Mouse (Mus musculus) midbrain, embryonic 13.5 days (tissue): Measurements from ENCODE around the gene Apoh. TPM values are rescaled to one million over a fixed set of nuclear protein-coding genes. Genes with fewer than 3 reads are reported as not detected.

Experiments
- ATAC-seq: fragments of 200-750 bp; cut with Nextera tagmentation; 2 replicates; pipeline ENCODE4 v1.8.0; 2017; ENCODE audit warnings: mild to moderate bottlenecking, moderate TSS enrichment, moderate library complexity
- H3K27ac ChIP-seq: fragments of 300-500 bp; sonication (generic); 2 replicates; pipeline ENCODE4 v1.5.1; 2015; ENCODE audit warnings: inconsistent platforms, mild to moderate bottlenecking, moderate library complexity
- H3K27me3 ChIP-seq: fragments of 300-500 bp; sonication (generic); 2 replicates; pipeline ENCODE4 v1.6.1; 2015; ENCODE audit warnings: mild to moderate bottlenecking, inconsistent platforms
- H3K36me3 ChIP-seq: fragments of 300-500 bp; sonication (generic); 2 replicates; pipeline ENCODE4 v1.6.1; 2015; ENCODE audit warnings: mild to moderate bottlenecking, inconsistent platforms
- H3K4me1 ChIP-seq: fragments of 300-500 bp; sonication (generic); replicated peaks from 2 replicates; pipeline ENCODE4 v1.6.1; 2015; ENCODE audit warnings: inconsistent platforms
- H3K4me2 ChIP-seq: fragments of 300-500 bp; sonication (generic); replicated peaks from 2 replicates; pipeline ENCODE4 v1.6.1; 2015; ENCODE audit warnings: moderate library complexity, mild to moderate bottlenecking, inconsistent platforms
- H3K4me3 ChIP-seq: fragments of 300-500 bp; sonication (generic); replicated peaks from 2 replicates; pipeline ENCODE4 v1.5.1; 2015; ENCODE audit warnings: mild to moderate bottlenecking, inconsistent platforms
- H3K9ac ChIP-seq: fragments of 300-500 bp; sonication (generic); replicated peaks from 2 replicates; pipeline ENCODE4 v1.6.1; 2015; ENCODE audit warnings: mild to moderate bottlenecking, inconsistent platforms
- H3K9me3 ChIP-seq: fragments of 300-500 bp; sonication (generic); 2 replicates; pipeline ENCODE4 v1.6.1; 2016; ENCODE audit warnings: mild to moderate bottlenecking, inconsistent platforms
- WGBS: fragments of 180-500 bp; shearing (Covaris S2); methylation state at CpG from one replicate; pipeline ENCODE4 v1.1.7; 2015; 5-methylcytosine and 5-hydroxymethylcytosine counted together
- polyA plus RNA-seq: library from polyadenylated mRNA; unstranded; fragments of >200 nt; fragmentation: Nextera tagmentation; extraction: Ambion mirVana; gene quantifications from 2 replicates; pipeline ENCODE4 v1.2.1, GENCODE M21; 2015

Apoh gene
- polyA plus RNA-seq, 1 experiment from 2014 or later = 0.13 TPM

- 89% methylated on average over 7 of the region's 7 CpGs for WGBS
Observed at GRCm38 (mm10) chr11:108396076-108396829, 53.1 kb downstream of the Apoh start.

DNA sequence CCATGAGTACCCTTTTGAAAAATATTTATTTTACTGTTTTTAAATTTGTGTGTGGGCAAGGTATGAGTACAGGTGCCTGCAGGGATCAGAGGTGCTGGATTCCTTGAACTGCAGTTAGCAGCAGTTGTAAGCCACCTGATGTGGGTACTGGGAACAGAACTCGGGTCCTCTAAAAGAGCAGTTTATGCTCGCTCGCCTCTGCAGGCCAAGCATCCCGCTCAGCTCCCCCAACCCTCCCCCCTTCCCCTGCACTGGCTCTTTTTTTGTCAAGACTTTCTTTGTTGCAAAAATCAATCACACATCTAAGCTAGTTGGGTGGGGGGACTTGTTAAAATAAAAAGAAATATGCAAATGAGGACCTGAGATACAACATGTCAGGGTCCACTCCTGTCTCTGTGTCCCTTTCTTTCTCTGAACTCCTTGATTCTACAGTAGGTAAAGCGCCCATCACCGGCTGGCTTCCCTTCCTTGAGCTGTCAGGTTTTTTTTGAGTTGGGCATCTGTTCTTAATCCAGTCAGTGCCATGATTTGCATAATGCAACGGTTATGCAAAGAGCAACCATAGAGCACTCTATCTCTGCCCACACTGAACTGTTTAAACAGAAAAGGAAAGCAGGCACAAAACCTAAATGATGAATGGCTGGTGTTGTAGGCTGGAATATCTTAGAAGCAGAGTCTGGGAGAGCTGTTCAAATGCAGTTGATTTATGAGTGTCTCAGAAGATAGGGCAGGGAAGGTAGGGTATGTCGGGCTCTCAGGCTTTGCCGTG lies 66.9 kb downstream of the Apoh start:
- Histone ChIP-seq H3K4me1 (peaks cover 7% of the 10 kb centered on the region; the same call in 1 of the 2 replicates), H3K36me3 (no peaks in the 10 kb centered on the region), H3K27me3 (no peaks in the 10 kb centered on the region), H3K4me3 (no peak overlapping the region), H3K9me3 (no peaks in the 10 kb centered on the region), H3K27ac (no peak overlapping the region), H3K9ac (no peak overlapping the region), H3K4me2 (no peak overlapping the region)
- ATAC-seq = peak; percentile 56; the same call in 1 of the 2 replicates
- WGBS = 52% methylated on average over 8 of the region's 9 CpGs

More at GRCm38 (mm10) chr11:108396076-108396829, 53.1 kb downstream of the Apoh start:
- Histone ChIP-seq H3K4me1 (no peaks in the 10 kb centered on the region), H3K4me3 (no peak overlapping the region), H3K27ac (no peak overlapping the region), H3K27me3 (no peaks in the 10 kb centered on the region), H3K9ac (no peak overlapping the region), H3K36me3 (no peaks in the 10 kb centered on the region), H3K9me3 (no peaks in the 10 kb centered on the region), H3K4me2 (no peak overlapping the region)
- ATAC-seq = no peak

DNA sequence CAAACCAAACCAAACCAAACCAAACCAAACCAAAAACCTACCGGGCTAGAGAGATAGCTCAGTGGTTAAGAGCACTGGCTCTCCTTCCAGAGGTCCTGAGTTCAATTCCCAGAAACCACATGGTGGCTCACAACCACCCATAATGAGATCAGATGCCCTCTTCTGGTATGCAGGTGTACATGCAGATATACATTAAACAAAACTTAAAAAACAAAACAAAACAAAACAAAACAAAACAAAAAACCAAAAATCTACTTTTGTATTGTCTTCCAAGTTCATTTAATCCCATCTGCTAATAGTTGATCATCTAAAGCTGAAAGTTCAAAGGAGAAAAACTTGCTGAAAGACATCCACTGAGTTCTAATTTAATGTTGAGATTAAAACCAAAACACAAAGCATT lies 73.2 kb downstream of the Apoh start:
- Histone ChIP-seq H3K4me2 (no peak overlapping the region), H3K9me3 (no peaks in the 10 kb centered on the region), H3K4me1 (no peaks in the 10 kb centered on the region), H3K27me3 (no peaks in the 10 kb centered on the region), H3K36me3 (no peaks in the 10 kb centered on the region), H3K27ac (no peak overlapping the region), H3K4me3 (no peak overlapping the region), H3K9ac (no peak overlapping the region)
- 92% methylated on average over 1 of the region's 1 CpGs for WGBS
- no peak for ATAC-seq

- Histone ChIP-seq H3K36me3 (no peaks in the 10 kb centered on the region), H3K27ac (no peak overlapping the region), H3K9ac (no peak overlapping the region), H3K4me3 (no peak overlapping the region), H3K4me1 (peaks cover 8% of the 10 kb centered on the region), H3K27me3 (no peaks in the 10 kb centered on the region), H3K9me3 (no peaks in the 10 kb centered on the region), H3K4me2 (no peak overlapping the region)
- WGBS = 30% methylated on average over 1 of the region's 1 CpGs
- no peak for ATAC-seq
Observed at GRCm38 (mm10) chr11:108418540-108418939, 75.4 kb downstream of the Apoh start.

GRCm38 (mm10) chr11:108419242-108419641 lies 76.1 kb downstream of the Apoh start:
- Histone ChIP-seq H3K9me3 (no peaks in the 10 kb centered on the region), H3K9ac (no peak overlapping the region), H3K27me3 (no peaks in the 10 kb centered on the region), H3K4me3 (no peak overlapping the region), H3K4me2 (no peak overlapping the region), H3K4me1 (peaks cover 15% of the 10 kb centered on the region), H3K27ac (no peak overlapping the region), H3K36me3 (no peaks in the 10 kb centered on the region)
- ATAC-seq = no peak
- WGBS = 94% methylated on average over 6 of the region's 6 CpGs

- ATAC-seq = no peak
- no peaks in the 10 kb centered on the region for H3K27me3 ChIP-seq
- no peak overlapping the region for H3K4me3 ChIP-seq
- H3K36me3 ChIP-seq = no peaks in the 10 kb centered on the region
- H3K9me3 ChIP-seq = no peaks in the 10 kb centered on the region
- peaks cover 23% of the 10 kb centered on the region for H3K4me1 ChIP-seq
- no peak overlapping the region for H3K27ac ChIP-seq
- H3K9ac ChIP-seq = no peak overlapping the region
- H3K4me2 ChIP-seq = no peak overlapping the region
- WGBS = 79% methylated on average over 4 of the region's 4 CpGs
Observed at GRCm38 (mm10) chr11:108420751-108421150, 77.6 kb downstream of the Apoh start.

DNA sequence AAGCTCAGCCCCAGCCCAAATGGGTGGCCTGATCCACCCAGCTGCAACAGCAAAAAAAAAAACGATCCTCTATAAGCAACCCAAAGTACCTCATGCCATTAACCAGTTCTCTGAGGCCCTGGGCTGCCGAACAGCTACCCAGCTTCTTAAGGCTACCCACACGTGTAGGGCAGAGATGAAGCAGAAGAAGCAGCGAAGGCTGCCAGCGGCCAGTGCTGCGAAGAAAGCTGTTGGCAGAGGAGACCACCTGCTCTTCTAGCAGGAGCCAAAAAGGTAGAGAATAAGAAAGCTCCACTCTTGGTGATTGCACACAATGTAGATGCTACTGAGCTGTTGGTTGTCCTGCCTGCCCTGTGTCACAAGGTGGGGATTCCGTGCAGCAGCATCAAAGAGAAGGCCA lies 80.1 kb downstream of the Apoh start:
- ATAC-seq = no peak
- H3K27me3 ChIP-seq = no peaks in the 10 kb centered on the region
- 52% methylated on average over 7 of the region's 7 CpGs for WGBS
- no peaks in the 10 kb centered on the region for H3K9me3 ChIP-seq
- peak overlapping the region; percentile 75 for H3K4me2 ChIP-seq
- H3K27ac ChIP-seq = no peak overlapping the region
- no peak overlapping the region for H3K4me3 ChIP-seq
- H3K36me3 ChIP-seq = no peaks in the 10 kb centered on the region
- no peak overlapping the region for H3K9ac ChIP-seq
- peaks cover 32% of the 10 kb centered on the region for H3K4me1 ChIP-seq

DNA sequence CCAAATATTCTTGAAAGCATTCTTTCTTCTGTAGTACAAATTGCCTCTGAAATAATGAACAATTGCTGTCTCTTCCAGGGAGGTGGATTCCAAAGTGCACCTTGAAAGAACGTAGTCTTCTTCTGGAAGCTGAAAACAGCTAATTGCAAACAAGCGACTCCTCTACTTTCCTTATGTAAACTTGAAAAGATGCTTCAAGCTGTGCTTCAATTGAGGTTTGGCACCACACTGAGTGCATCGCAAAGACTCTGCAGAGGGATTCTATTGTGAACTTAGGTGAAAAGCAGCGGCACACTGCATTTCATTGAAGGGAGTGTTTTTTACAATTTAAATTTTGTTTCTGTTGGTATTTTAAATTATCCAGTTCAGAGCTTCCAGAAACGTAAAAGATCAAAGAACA lies 81.0 kb downstream of the Apoh start:
- Histone ChIP-seq H3K27ac (peak overlapping the region; percentile 75), H3K9ac (0 out of 2 replicates have a peak overlapping the region, but pooled peaks have one; percentile 25)

GRCm38 (mm10) chr11:108424889-108425591 lies 81.9 kb downstream of the Apoh start, which contains the start of gene Cep112:
Gene Cep112, plus strand, starts transcription at chr11:108425192.
- H3K4me1 ChIP-seq = peaks cover 32% of the 10 kb centered on the region
- H3K36me3 ChIP-seq = no peaks in the 10 kb centered on the region
- no peaks in the 10 kb centered on the region for H3K27me3 ChIP-seq
- peak within 1 kb of the TSS; percentile 77 for H3K9ac ChIP-seq
- peak within 1 kb of the TSS; percentile 75 for H3K27ac ChIP-seq
- under 1% methylated on average over 61 of the region's 61 CpGs for WGBS
- peak within 1 kb of the TSS; percentile 75 for H3K4me2 ChIP-seq
- ATAC-seq = peak; percentile 94
- no peaks in the 10 kb centered on the region for H3K9me3 ChIP-seq
- H3K4me3 ChIP-seq = peak within 1 kb of the TSS; percentile 61

More for the DNA sequence above, 81.0 kb downstream of the Apoh start:
- ATAC-seq = no peak
- H3K4me2 ChIP-seq = peak overlapping the region; percentile 75
- H3K9me3 ChIP-seq = no peaks in the 10 kb centered on the region
- peak overlapping the region; percentile 61 for H3K4me3 ChIP-seq
- no peaks in the 10 kb centered on the region for H3K27me3 ChIP-seq
- no peaks in the 10 kb centered on the region for H3K36me3 ChIP-seq
- peaks cover 32% of the 10 kb centered on the region for H3K4me1 ChIP-seq
- under 1% methylated on average over 5 of the region's 5 CpGs for WGBS

DNA sequence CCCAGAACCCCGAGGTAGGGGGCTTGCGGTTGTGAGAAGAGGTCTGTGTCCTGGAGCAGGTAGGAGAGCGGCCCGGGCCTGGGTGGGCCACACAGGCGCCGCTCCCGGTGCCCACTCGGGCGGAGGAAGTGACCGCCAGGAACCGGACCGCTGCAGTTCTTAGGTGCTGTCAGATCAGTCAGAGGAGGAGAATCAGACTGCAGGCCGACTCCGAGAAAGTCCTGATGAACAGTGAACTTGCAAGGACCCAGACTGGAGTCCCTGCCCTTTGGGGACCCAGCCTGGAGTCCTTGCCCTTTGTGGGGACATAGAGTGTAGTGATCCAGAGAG lies 82.4 kb downstream of the Apoh start:
- WGBS = 3% methylated on average over 14 of the region's 14 CpGs
- Histone ChIP-seq H3K9ac (peak overlapping the region; percentile 77), H3K4me2 (peak overlapping the region; percentile 75), H3K36me3 (no peaks in the 10 kb centered on the region), H3K9me3 (no peaks in the 10 kb centered on the region), H3K27ac (peak overlapping the region; percentile 65), H3K4me3 (peak overlapping the region; percentile 61), H3K27me3 (no peaks in the 10 kb centered on the region), H3K4me1 (peaks cover 32% of the 10 kb centered on the region)
- ATAC-seq = peak; percentile 76

GRCm38 (mm10) chr11:108426086-108426485 lies 82.9 kb downstream of the Apoh start:
- 79% methylated on average over 3 of the region's 3 CpGs for WGBS
- ATAC-seq = no peak
- no peaks in the 10 kb centered on the region for H3K36me3 ChIP-seq
- H3K9ac ChIP-seq = no peak overlapping the region
- H3K27me3 ChIP-seq = no peaks in the 10 kb centered on the region
- H3K4me2 ChIP-seq = peak overlapping the region; percentile 75
- H3K4me1 ChIP-seq = peaks cover 32% of the 10 kb centered on the region
- H3K27ac ChIP-seq = no peak overlapping the region
- no peaks in the 10 kb centered on the region for H3K9me3 ChIP-seq
- peak overlapping the region; percentile 61 for H3K4me3 ChIP-seq

DNA sequence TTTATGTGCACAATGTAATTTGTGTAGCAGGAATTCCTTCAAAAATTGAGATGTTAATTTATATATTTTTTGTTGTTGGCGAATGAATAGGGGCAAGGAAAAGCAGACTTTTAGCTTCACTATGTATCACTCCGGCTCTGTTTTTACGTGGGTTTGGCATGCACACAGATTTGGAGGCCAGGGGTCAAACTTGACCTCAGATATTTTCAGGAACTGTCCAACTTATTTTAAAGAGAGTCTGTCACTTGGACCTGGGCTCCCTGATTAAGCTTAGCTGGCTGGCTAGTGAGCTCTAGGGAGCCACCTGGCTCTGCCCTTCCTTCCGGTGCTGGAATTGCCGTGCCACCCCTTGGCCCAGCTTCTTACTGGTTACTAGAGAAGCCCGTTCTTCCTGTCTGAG lies 84.0 kb downstream of the Apoh start:
- no peaks in the 10 kb centered on the region for H3K27me3 ChIP-seq
- H3K9me3 ChIP-seq = no peaks in the 10 kb centered on the region
- H3K4me1 ChIP-seq = peaks cover 32% of the 10 kb centered on the region
- ATAC-seq = no peak
- H3K9ac ChIP-seq = no peak overlapping the region
- no peak overlapping the region for H3K4me3 ChIP-seq
- no peak overlapping the region for H3K4me2 ChIP-seq
- H3K27ac ChIP-seq = no peak overlapping the region
- H3K36me3 ChIP-seq = no peaks in the 10 kb centered on the region
- WGBS = 51% methylated on average over 6 of the region's 6 CpGs
